Mouse (Mus musculus): ENCODE results near the gene Wdr66. TPM values are rescaled to one million over a fixed set of nuclear protein-coding genes. Genes with fewer than 3 reads are reported as not detected.

The Wdr66 gene
- polyA plus RNA-seq, 1 experiment from 2014 or later = 0.46 TPM

- Histone ChIP-seq H3K27me3 (ENCODE audit: control insufficient read depth, insufficient read depth, low read length) (no peaks in the 10 kb centered on the region), H3K4me1 (ENCODE audit: control insufficient read depth, insufficient read depth, low read length) (peaks cover 28% of the 10 kb centered on the region), H3K9me3 (ENCODE audit: control insufficient read depth, low read length) (no peaks in the 10 kb centered on the region), H3K9ac (replicated peaks; ENCODE audit: low read length) (peak overlapping the region; percentile 95), H3K27ac (replicated peaks; ENCODE audit: low read depth, low read length) (peak overlapping the region; percentile 98), H3K4me2 (ENCODE audit: low read length) (peak overlapping the region; percentile 93), H3K36me3 (ENCODE audit: control insufficient read depth, insufficient read depth, low read length) (0 out of 2 replicates have a peak, but pooled peaks cover 3% of the 10 kb centered on the region), H3K4me3 (replicated peaks; ENCODE audit: low read depth, low read length) (peak overlapping the region; percentile 85)
- ATAC-seq (ENCODE audit: low FRiP score, low TSS enrichment) = peak; percentile 65
- under 1% methylated on average over 22 of the region's 22 CpGs for WGBS
- DNase-seq = peak; percentile 80
Observed at GRCm38 (mm10) chr5:123345853-123346654, 94.2 kb downstream of the Wdr66 start.

DNA sequence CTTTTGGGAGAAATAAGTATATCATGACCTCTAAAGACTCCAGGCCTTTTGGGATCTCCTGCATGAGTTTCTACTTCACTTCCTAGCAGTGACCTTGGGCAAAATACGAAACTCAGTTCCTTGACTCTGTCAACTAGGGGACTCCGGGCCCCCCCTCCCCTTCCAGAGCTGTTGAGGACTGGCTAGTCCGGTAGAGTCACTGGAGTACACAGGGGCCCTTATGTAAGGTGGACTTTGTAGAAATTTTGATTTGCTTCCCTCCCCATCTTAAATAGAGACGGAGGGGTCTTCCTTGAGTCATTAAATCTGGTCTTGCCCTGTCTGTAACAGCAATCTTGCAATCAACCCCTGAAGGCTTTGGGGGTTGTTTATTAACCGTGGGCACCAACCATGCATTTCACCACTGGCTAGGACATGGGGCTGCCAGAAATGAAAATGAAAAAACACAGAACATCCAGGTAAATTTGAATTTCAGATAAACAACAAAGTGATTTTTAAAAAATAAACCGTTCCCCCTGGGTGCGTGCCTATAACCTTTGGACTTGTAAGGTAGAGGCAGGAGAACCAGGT is 94.9 kb downstream of the Wdr66 start:
- Histone ChIP-seq H3K9ac (replicated peaks; ENCODE audit: low read length) (peak overlapping the region; percentile 95), H3K36me3 (ENCODE audit: control insufficient read depth, insufficient read depth, low read length) (peaks cover 3% of the 10 kb centered on the region; the same call in 1 of the 2 replicates), H3K4me2 (ENCODE audit: low read length) (peak overlapping the region; percentile 93), H3K4me1 (ENCODE audit: control insufficient read depth, insufficient read depth, low read length) (peaks cover 28% of the 10 kb centered on the region), H3K27ac (replicated peaks; ENCODE audit: low read depth, low read length) (peak overlapping the region; percentile 98), H3K9me3 (ENCODE audit: control insufficient read depth, low read length) (no peaks in the 10 kb centered on the region), H3K27me3 (ENCODE audit: control insufficient read depth, insufficient read depth, low read length) (no peaks in the 10 kb centered on the region), H3K4me3 (replicated peaks; ENCODE audit: low read depth, low read length) (peak overlapping the region; percentile 85)
- ATAC-seq (ENCODE audit: low FRiP score, low TSS enrichment) = no peak
- DNase-seq = no peak
- WGBS = 56% methylated on average over 7 of the region's 7 CpGs

GRCm38 (mm10) chr5:123347985-123348384 is 96.1 kb downstream of the Wdr66 start:
- no peak overlapping the region for H3K4me3 ChIP-seq (replicated peaks; ENCODE audit: low read depth, low read length)
- WGBS = 80% methylated on average over 2 of the region's 2 CpGs
- peaks cover 13% of the 10 kb centered on the region; the same call in 1 of the 2 replicates for H3K36me3 ChIP-seq (ENCODE audit: control insufficient read depth, insufficient read depth, low read length)
- no peaks in the 10 kb centered on the region for H3K27me3 ChIP-seq (ENCODE audit: control insufficient read depth, insufficient read depth, low read length)
- H3K9me3 ChIP-seq (ENCODE audit: control insufficient read depth, low read length) = no peaks in the 10 kb centered on the region
- H3K27ac ChIP-seq (replicated peaks; ENCODE audit: low read depth, low read length) = no peak overlapping the region
- no peak overlapping the region for H3K9ac ChIP-seq (replicated peaks; ENCODE audit: low read length)
- H3K4me2 ChIP-seq (ENCODE audit: low read length) = no peak overlapping the region
- no peak for DNase-seq
- H3K4me1 ChIP-seq (ENCODE audit: control insufficient read depth, insufficient read depth, low read length) = peaks cover 28% of the 10 kb centered on the region
- ATAC-seq (ENCODE audit: low FRiP score, low TSS enrichment) = no peak

- Histone ChIP-seq H3K36me3 (ENCODE audit: control insufficient read depth, insufficient read depth, low read length) (peaks cover 25% of the 10 kb centered on the region), H3K4me1 (ENCODE audit: control insufficient read depth, insufficient read depth, low read length) (peaks cover 27% of the 10 kb centered on the region), H3K27ac (replicated peaks; ENCODE audit: low read depth, low read length) (no peak overlapping the region), H3K4me3 (replicated peaks; ENCODE audit: low read depth, low read length) (no peak overlapping the region), H3K4me2 (ENCODE audit: low read length) (no peak overlapping the region), H3K27me3 (ENCODE audit: control insufficient read depth, insufficient read depth, low read length) (no peaks in the 10 kb centered on the region), H3K9ac (replicated peaks; ENCODE audit: low read length) (no peak overlapping the region), H3K9me3 (ENCODE audit: control insufficient read depth, low read length) (no peaks in the 10 kb centered on the region)
- 73% methylated on average over 10 of the region's 10 CpGs for WGBS
- no peak for ATAC-seq (ENCODE audit: low FRiP score, low TSS enrichment)
- no peak for DNase-seq
Observed at GRCm38 (mm10) chr5:123350386-123350785, 98.5 kb downstream of the Wdr66 start.

GRCm38 (mm10) chr5:123355918-123356317 is 104.0 kb downstream of the Wdr66 start:
- no peak overlapping the region for H3K9ac ChIP-seq (replicated peaks; ENCODE audit: low read length)
- H3K4me2 ChIP-seq (ENCODE audit: low read length) = no peak overlapping the region
- H3K4me1 ChIP-seq (ENCODE audit: control insufficient read depth, insufficient read depth, low read length) = 0 out of 2 replicates have a peak, but pooled peaks cover 4% of the 10 kb centered on the region
- peaks cover 77% of the 10 kb centered on the region for H3K36me3 ChIP-seq (ENCODE audit: control insufficient read depth, insufficient read depth, low read length)
- DNase-seq = no peak
- no peak overlapping the region for H3K27ac ChIP-seq (replicated peaks; ENCODE audit: low read depth, low read length)
- no peaks in the 10 kb centered on the region for H3K27me3 ChIP-seq (ENCODE audit: control insufficient read depth, insufficient read depth, low read length)
- no peaks in the 10 kb centered on the region for H3K9me3 ChIP-seq (ENCODE audit: control insufficient read depth, low read length)
- WGBS = 88% methylated on average over 11 of the region's 11 CpGs
- no peak for ATAC-seq (ENCODE audit: low FRiP score, low TSS enrichment)
- no peak overlapping the region for H3K4me3 ChIP-seq (replicated peaks; ENCODE audit: low read depth, low read length)

DNA sequence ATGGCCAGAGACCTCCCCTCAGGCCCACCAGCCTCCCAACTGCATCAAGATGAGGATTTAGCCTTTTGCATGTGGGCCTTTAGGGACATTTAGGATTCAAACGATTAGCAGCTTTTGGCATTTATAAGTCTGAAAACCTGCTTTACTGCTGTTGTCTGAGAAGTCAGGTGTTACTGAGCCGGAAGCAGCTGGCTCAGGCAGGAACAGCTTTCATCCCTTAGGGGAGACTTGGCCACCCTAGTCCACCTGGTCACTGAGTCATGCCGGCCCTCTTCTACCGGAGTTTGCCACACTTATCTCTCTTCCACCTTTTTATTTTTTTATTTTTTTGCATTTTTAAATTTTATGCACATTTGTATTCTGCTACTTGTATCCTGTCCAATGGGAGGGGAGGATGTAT is 105.4 kb downstream of the Wdr66 start:
- H3K36me3 ChIP-seq (ENCODE audit: control insufficient read depth, insufficient read depth, low read length) = peaks cover 85% of the 10 kb centered on the region
- DNase-seq = no peak
- no peak for ATAC-seq (ENCODE audit: low FRiP score, low TSS enrichment)
- H3K4me2 ChIP-seq (ENCODE audit: low read length) = no peak overlapping the region
- H3K9me3 ChIP-seq (ENCODE audit: control insufficient read depth, low read length) = no peaks in the 10 kb centered on the region
- 0 out of 2 replicates have a peak, but pooled peaks cover 4% of the 10 kb centered on the region for H3K4me1 ChIP-seq (ENCODE audit: control insufficient read depth, insufficient read depth, low read length)
- 91% methylated on average over 4 of the region's 4 CpGs for WGBS
- H3K9ac ChIP-seq (replicated peaks; ENCODE audit: low read length) = no peak overlapping the region
- no peak overlapping the region for H3K4me3 ChIP-seq (replicated peaks; ENCODE audit: low read depth, low read length)
- H3K27ac ChIP-seq (replicated peaks; ENCODE audit: low read depth, low read length) = no peak overlapping the region
- no peaks in the 10 kb centered on the region for H3K27me3 ChIP-seq (ENCODE audit: control insufficient read depth, insufficient read depth, low read length)

- Histone ChIP-seq H3K9me3 (ENCODE audit: control insufficient read depth, low read length) (no peaks in the 10 kb centered on the region), H3K4me2 (ENCODE audit: low read length) (no peak overlapping the region), H3K27ac (replicated peaks; ENCODE audit: low read depth, low read length) (no peak overlapping the region), H3K27me3 (ENCODE audit: control insufficient read depth, insufficient read depth, low read length) (no peaks in the 10 kb centered on the region), H3K4me1 (ENCODE audit: control insufficient read depth, insufficient read depth, low read length) (no peaks in the 10 kb centered on the region), H3K4me3 (replicated peaks; ENCODE audit: low read depth, low read length) (no peak overlapping the region), H3K36me3 (ENCODE audit: control insufficient read depth, insufficient read depth, low read length) (peaks cover 98% of the 10 kb centered on the region), H3K9ac (replicated peaks; ENCODE audit: low read length) (no peak overlapping the region)
- no peak for DNase-seq
- WGBS = 88% methylated on average over 6 of the region's 6 CpGs
- no peak for ATAC-seq (ENCODE audit: low FRiP score, low TSS enrichment)
Observed at GRCm38 (mm10) chr5:123359431-123359830, 107.5 kb downstream of the Wdr66 start.

DNA sequence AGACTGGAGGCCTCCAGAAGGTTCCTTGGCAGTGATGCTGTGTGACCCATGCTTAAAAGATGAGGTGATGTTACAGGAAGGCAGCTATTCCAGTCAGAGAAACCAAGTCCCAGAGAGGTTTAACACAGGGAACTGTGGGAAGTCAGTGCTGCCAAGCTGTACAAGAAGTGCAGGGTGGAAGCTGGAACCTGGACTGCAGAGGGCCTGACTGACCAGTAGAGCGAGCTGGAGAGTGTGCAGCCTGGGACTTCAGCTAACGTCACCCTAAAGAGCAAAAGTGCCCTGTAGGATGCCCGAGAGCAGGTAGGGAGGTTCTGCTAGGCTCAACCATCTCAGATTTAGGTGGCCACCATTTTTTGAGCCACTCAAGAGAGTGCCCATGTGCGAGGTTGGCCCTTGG is 111.0 kb downstream of the Wdr66 start:
- ATAC-seq (ENCODE audit: low FRiP score, low TSS enrichment) (no peak), DNase-seq (no peak)
- Histone ChIP-seq H3K4me3 (replicated peaks; ENCODE audit: low read depth, low read length) (no peak overlapping the region), H3K9me3 (ENCODE audit: control insufficient read depth, low read length) (no peaks in the 10 kb centered on the region), H3K9ac (replicated peaks; ENCODE audit: low read length) (no peak overlapping the region), H3K4me1 (ENCODE audit: control insufficient read depth, insufficient read depth, low read length) (no peaks in the 10 kb centered on the region), H3K36me3 (ENCODE audit: control insufficient read depth, insufficient read depth, low read length) (peaks cover 94% of the 10 kb centered on the region), H3K27ac (replicated peaks; ENCODE audit: low read depth, low read length) (no peak overlapping the region), H3K4me2 (ENCODE audit: low read length) (no peak overlapping the region), H3K27me3 (ENCODE audit: control insufficient read depth, insufficient read depth, low read length) (no peaks in the 10 kb centered on the region)
- 84% methylated on average over 4 of the region's 4 CpGs for WGBS

Measured in midbrain, embryonic 14.5 days (tissue).